Mouse (Mus musculus): ENCODE measurements around the gene Fa2h.

- no peak for TF ChIP-seq REST (IDR thresholded peaks at IDR 0.05; ENCODE audit: insufficient read depth, insufficient read length)
- TF ChIP-seq POLR2A (IDR thresholded peaks at IDR 0.05; ENCODE audit: insufficient read length, low read depth), result no peak
Measured at GRCm38 (mm10) chr8:111340186-111340585, 53.4 kb downstream of the Fa2h start.

All from myocyte (in vitro differentiated cells).